Mouse (Mus musculus) stomach, postnatal 0 days (tissue): ENCODE data around the gene Wdr74.

ENCODE experiments used
- CTCF ChIP-seq: IDR thresholded peaks from 2 replicates; pipeline ENCODE4 v1.5.1; 2016; ENCODE audit warnings: antibody characterized with exemption, low read depth, mild to moderate bottlenecking, moderate library complexity
- EP300 ChIP-seq: optimal IDR thresholded peaks from 2 replicates; pipeline ENCODE3; 2016; ENCODE audit warnings: antibody characterized with exemption

DNA sequence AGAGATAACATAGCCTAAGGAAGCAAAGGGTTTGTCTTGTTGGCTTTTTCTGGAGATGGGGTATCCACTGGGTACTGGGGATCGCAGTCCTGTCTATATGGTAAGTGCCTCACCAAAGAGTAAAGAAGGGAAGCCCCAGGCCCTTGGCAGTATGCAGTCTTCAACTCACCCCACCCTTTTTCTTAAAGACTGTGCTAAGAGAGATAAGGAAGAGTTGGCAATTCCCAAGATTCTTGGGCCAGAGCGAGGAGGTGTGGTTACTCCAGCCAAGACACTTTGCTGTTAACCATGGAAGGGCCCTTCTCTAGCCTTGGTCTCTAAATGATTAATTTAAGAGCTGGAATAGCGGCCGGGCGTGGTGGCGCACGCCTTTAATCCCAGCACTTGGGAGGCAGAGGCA, 28.7 kb upstream of the Wdr74 start:
- TF ChIP-seq CTCF: no peak
- TF ChIP-seq EP300: no peak
